Mouse (Mus musculus): Measurements from ENCODE around the gene Pus10. TPM values are rescaled to one million over a fixed set of nuclear protein-coding genes. Genes with fewer than 3 reads are reported as not detected.

Gene Pus10
- polyA plus RNA-seq, 1 experiment, result 4.8 TPM

- Histone ChIP-seq H3K27ac (ENCODE audit: control insufficient read depth, insufficient read depth, low read length) (no peak overlapping the region), H3K4me3 (ENCODE audit: control insufficient read depth, insufficient read depth, low read length) (no peak overlapping the region), H3K27me3 (ENCODE audit: control insufficient read depth, insufficient read depth, low read length) (no peaks in the 10 kb centered on the region), H3K36me3 (ENCODE audit: control insufficient read depth, insufficient read depth, low read length) (no peaks in the 10 kb centered on the region), H3K4me1 (replicated peaks; ENCODE audit: control insufficient read depth, insufficient read depth, low read length) (no peaks in the 10 kb centered on the region)
- no peak for DNase-seq
- 72% methylated on average over 5 of the region's 5 CpGs for WGBS
- no peak for TF ChIP-seq CTCF (IDR thresholded peaks at IDR 0.05; ENCODE audit: borderline replicate concordance, control insufficient read depth, extremely low read depth, insufficient read depth, low read length, poor library complexity)
- no peak for TF ChIP-seq POLR2A (IDR thresholded peaks at IDR 0.05; ENCODE audit: control insufficient read depth, extremely low read depth, insufficient read depth, low read length, poor library complexity)
These were observed 17.1 kb downstream of the Pus10 start for GRCm38 (mm10) chr11:23682561-23682960.

- Histone ChIP-seq H3K27ac (ENCODE audit: control insufficient read depth, insufficient read depth, low read length) (no peak overlapping the region), H3K4me3 (ENCODE audit: control insufficient read depth, insufficient read depth, low read length) (no peak overlapping the region), H3K27me3 (ENCODE audit: control insufficient read depth, insufficient read depth, low read length) (no peaks in the 10 kb centered on the region), H3K36me3 (ENCODE audit: control insufficient read depth, insufficient read depth, low read length) (0 out of 2 replicates have a peak, but pooled peaks cover 3% of the 10 kb centered on the region), H3K4me1 (replicated peaks; ENCODE audit: control insufficient read depth, insufficient read depth, low read length) (peaks cover 2% of the 10 kb centered on the region)
- WGBS, result 93% methylated on average over 5 of the region's 5 CpGs
- TF ChIP-seq POLR2A (IDR thresholded peaks at IDR 0.05; ENCODE audit: control insufficient read depth, extremely low read depth, insufficient read depth, low read length, poor library complexity), result no peak
- no peak for TF ChIP-seq CTCF (IDR thresholded peaks at IDR 0.05; ENCODE audit: borderline replicate concordance, control insufficient read depth, extremely low read depth, insufficient read depth, low read length, poor library complexity)
- no peak for DNase-seq
These were observed 21.2 kb downstream of the Pus10 start for GRCm38 (mm10) chr11:23686671-23687070.

GRCm38 (mm10) chr11:23688060-23688459 lies 22.6 kb downstream of the Pus10 start:
- Histone ChIP-seq H3K27ac (ENCODE audit: control insufficient read depth, insufficient read depth, low read length) (no peak overlapping the region), H3K4me1 (replicated peaks; ENCODE audit: control insufficient read depth, insufficient read depth, low read length) (peaks cover 2% of the 10 kb centered on the region), H3K36me3 (ENCODE audit: control insufficient read depth, insufficient read depth, low read length) (0 out of 2 replicates have a peak, but pooled peaks cover 3% of the 10 kb centered on the region), H3K27me3 (ENCODE audit: control insufficient read depth, insufficient read depth, low read length) (no peaks in the 10 kb centered on the region), H3K4me3 (ENCODE audit: control insufficient read depth, insufficient read depth, low read length) (no peak overlapping the region)
- DNase-seq, result no peak
- 84% methylated on average over 1 of the region's 1 CpGs for WGBS
- no peak for TF ChIP-seq CTCF (IDR thresholded peaks at IDR 0.05; ENCODE audit: borderline replicate concordance, control insufficient read depth, extremely low read depth, insufficient read depth, low read length, poor library complexity)
- no peak for TF ChIP-seq POLR2A (IDR thresholded peaks at IDR 0.05; ENCODE audit: control insufficient read depth, extremely low read depth, insufficient read depth, low read length, poor library complexity)

GRCm38 (mm10) chr11:23693286-23693685 lies 27.8 kb downstream of the Pus10 start:
- WGBS, result 94% methylated on average over 2 of the region's 2 CpGs
- H3K4me1 ChIP-seq (replicated peaks; ENCODE audit: control insufficient read depth, insufficient read depth, low read length), result peaks cover 2% of the 10 kb centered on the region
- no peak for DNase-seq
- no peaks in the 10 kb centered on the region for H3K36me3 ChIP-seq (ENCODE audit: control insufficient read depth, insufficient read depth, low read length)
- TF ChIP-seq CTCF (IDR thresholded peaks at IDR 0.05; ENCODE audit: borderline replicate concordance, control insufficient read depth, extremely low read depth, insufficient read depth, low read length, poor library complexity) (no peak), POLR2A (IDR thresholded peaks at IDR 0.05; ENCODE audit: control insufficient read depth, extremely low read depth, insufficient read depth, low read length, poor library complexity) (no peak)
- H3K27me3 ChIP-seq (ENCODE audit: control insufficient read depth, insufficient read depth, low read length), result no peaks in the 10 kb centered on the region
- H3K4me3 ChIP-seq (ENCODE audit: control insufficient read depth, insufficient read depth, low read length), result no peak overlapping the region
- H3K27ac ChIP-seq (ENCODE audit: control insufficient read depth, insufficient read depth, low read length), result no peak overlapping the region

GRCm38 (mm10) chr11:23695847-23696246 lies 30.4 kb downstream of the Pus10 start:
- Histone ChIP-seq H3K4me3 (ENCODE audit: control insufficient read depth, insufficient read depth, low read length) (no peak overlapping the region), H3K36me3 (ENCODE audit: control insufficient read depth, insufficient read depth, low read length) (no peaks in the 10 kb centered on the region), H3K4me1 (replicated peaks; ENCODE audit: control insufficient read depth, insufficient read depth, low read length) (no peaks in the 10 kb centered on the region; the same call in 1 of the 2 replicates), H3K27ac (ENCODE audit: control insufficient read depth, insufficient read depth, low read length) (no peak overlapping the region), H3K27me3 (ENCODE audit: control insufficient read depth, insufficient read depth, low read length) (no peaks in the 10 kb centered on the region)
- no peak for TF ChIP-seq CTCF (IDR thresholded peaks at IDR 0.05; ENCODE audit: borderline replicate concordance, control insufficient read depth, extremely low read depth, insufficient read depth, low read length, poor library complexity)
- TF ChIP-seq POLR2A (IDR thresholded peaks at IDR 0.05; ENCODE audit: control insufficient read depth, extremely low read depth, insufficient read depth, low read length, poor library complexity), result no peak
- no peak for DNase-seq

GRCm38 (mm10) chr11:23698526-23698925 lies 33.1 kb downstream of the Pus10 start:
- TF ChIP-seq POLR2A (IDR thresholded peaks at IDR 0.05; ENCODE audit: control insufficient read depth, extremely low read depth, insufficient read depth, low read length, poor library complexity) (no peak), CTCF (IDR thresholded peaks at IDR 0.05; ENCODE audit: borderline replicate concordance, control insufficient read depth, extremely low read depth, insufficient read depth, low read length, poor library complexity) (no peak)
- H3K27ac ChIP-seq (ENCODE audit: control insufficient read depth, insufficient read depth, low read length), result no peak overlapping the region
- no peaks in the 10 kb centered on the region for H3K27me3 ChIP-seq (ENCODE audit: control insufficient read depth, insufficient read depth, low read length)
- H3K36me3 ChIP-seq (ENCODE audit: control insufficient read depth, insufficient read depth, low read length), result peaks cover 6% of the 10 kb centered on the region; the same call in 1 of the 2 replicates
- H3K4me1 ChIP-seq (replicated peaks; ENCODE audit: control insufficient read depth, insufficient read depth, low read length), result no peaks in the 10 kb centered on the region; the same call in 1 of the 2 replicates
- no peak overlapping the region for H3K4me3 ChIP-seq (ENCODE audit: control insufficient read depth, insufficient read depth, low read length)
- no peak for DNase-seq
- 94% methylated on average over 2 of the region's 2 CpGs for WGBS
